Mouse (Mus musculus): Measurements from ENCODE around the gene 1700067K01Rik. TPM values are rescaled to one million over a fixed set of nuclear protein-coding genes. Genes with fewer than 3 reads are reported as not detected.

1700067K01Rik gene
- polyA plus RNA-seq, 1 experiment = 0.29 TPM

DNA sequence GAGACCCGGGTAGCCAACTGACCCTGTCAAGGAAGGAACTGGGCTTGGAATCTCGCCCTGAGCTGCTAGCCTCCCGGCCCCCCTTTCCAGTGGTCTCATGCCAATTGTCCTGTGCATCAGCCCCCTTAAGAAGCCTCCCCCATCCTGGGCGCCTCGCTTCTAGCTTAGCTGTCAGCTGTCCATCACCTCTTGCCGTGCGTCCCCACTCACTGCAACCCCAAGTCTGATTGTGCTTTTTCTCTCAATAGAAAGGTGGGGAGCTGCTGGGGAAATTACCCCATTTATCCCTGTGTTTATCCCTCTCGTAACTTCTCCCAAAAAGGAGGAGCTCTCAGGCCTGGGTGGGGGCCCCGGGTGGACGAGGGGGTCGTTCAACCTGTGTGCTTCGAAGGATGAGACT, 5.3 kb upstream of the 1700067K01Rik start:
- Histone ChIP-seq H3K4me3 (peak overlapping the region; percentile 26), H3K79me2 (ENCODE audit: control insufficient read depth, insufficient read depth) (no peaks in the 10 kb centered on the region), H3ac (ENCODE audit: control insufficient read depth, insufficient read length) (peak overlapping the region; percentile 86), H3K36me3 (ENCODE audit: control insufficient read depth, insufficient read depth) (peaks cover 18% of the 10 kb centered on the region), H3K4me2 (ENCODE audit: low read depth) (peak overlapping the region; percentile 75), H3K27me3 (ENCODE audit: control insufficient read depth, insufficient read depth, insufficient read length) (no peaks in the 10 kb centered on the region)
- TF ChIP-seq TCF3 (IDR thresholded peaks at IDR 0.05; ENCODE audit: insufficient read length, low read depth) (no peak), POLR2AphosphoS2 (IDR thresholded peaks at IDR 0.05; ENCODE audit: insufficient read length, low read depth) (no peak), MAX (IDR thresholded peaks at IDR 0.05; ENCODE audit: low read depth) (no peak), CEBPB (IDR thresholded peaks at IDR 0.05; ENCODE audit: insufficient read depth, poor library complexity, severe bottlenecking) (no peak), MYOD1 (IDR thresholded peaks at IDR 0.05; ENCODE audit: control insufficient read depth in 1 of 3, insufficient read length in 2 of 3, low read depth in 2 of 3) (no peak)

DNA sequence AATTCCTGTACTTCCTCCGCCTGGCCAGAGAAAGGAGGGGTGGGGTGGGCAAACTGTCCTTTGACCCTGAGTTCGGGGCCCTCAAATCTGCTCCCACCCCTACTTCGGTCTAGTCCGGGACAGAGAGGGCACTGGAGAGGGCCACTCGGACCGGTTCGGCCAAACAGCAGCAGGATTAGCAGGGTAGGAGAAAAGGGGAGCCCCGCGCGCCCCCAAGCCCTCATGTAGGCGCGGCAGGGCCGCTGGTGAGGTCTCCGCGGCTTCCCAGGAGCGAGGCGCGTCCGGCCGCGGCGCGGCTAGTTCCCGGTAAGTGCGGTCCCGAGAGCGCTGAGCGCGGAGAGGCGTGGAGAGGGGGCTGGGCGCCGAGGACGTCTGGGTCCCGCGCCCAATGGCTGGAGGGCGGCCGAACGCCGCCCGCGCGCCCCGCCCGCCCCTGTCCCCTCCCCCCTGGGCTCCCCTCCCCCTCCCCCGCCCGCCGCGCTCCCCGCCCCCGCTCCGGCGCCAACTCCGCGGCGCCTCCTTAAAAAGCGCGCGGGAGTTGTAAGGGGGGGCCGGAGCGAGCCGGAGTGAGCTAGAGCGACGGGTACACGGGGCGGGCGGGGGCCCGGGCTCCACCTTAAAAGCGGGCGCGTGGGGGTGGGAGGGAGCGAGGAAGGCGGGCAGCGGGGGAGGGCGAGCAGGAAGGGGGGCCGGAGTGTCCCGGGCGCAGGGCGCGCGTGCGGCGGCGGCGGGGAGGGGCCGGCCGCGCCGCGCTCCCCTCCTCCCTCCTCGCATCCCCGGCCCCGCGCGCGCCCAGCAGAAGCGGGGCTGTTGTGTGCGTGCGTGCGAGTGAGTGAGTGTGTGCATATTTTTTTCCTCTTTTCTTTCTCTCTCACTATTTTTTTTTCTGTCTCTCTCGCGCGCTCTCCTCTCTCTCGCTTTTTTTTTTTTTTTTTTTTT, 4.5 kb upstream of the 1700067K01Rik start:
- Histone ChIP-seq H3ac (ENCODE audit: control insufficient read depth, insufficient read length) (peak overlapping the region; percentile 86), H3K36me3 (ENCODE audit: control insufficient read depth, insufficient read depth) (peaks cover 16% of the 10 kb centered on the region), H3K27me3 (ENCODE audit: control insufficient read depth, insufficient read depth, insufficient read length) (no peaks in the 10 kb centered on the region), H3K4me2 (ENCODE audit: low read depth) (peak overlapping the region; percentile 75), H3K79me2 (ENCODE audit: control insufficient read depth, insufficient read depth) (no peaks in the 10 kb centered on the region), H3K4me3 (peak overlapping the region; percentile 26)
- TF ChIP-seq TCF12 (IDR thresholded peaks at IDR 0.05; ENCODE audit: insufficient read depth, poor library complexity, severe bottlenecking) = no peak
- no peak for TF ChIP-seq USF1 (IDR thresholded peaks at IDR 0.05; ENCODE audit: low read depth)
- no peak for TF ChIP-seq REST (IDR thresholded peaks at IDR 0.05; ENCODE audit: insufficient read depth, insufficient read length)
- TF ChIP-seq POLR2AphosphoS2 (IDR thresholded peaks at IDR 0.05; ENCODE audit: insufficient read length, low read depth) = peak; percentile 90
- peak; percentile 88 for TF ChIP-seq POLR2A (IDR thresholded peaks at IDR 0.05; ENCODE audit: insufficient read length, low read depth)
- no peak for TF ChIP-seq E2F4 (IDR thresholded peaks at IDR 0.05; ENCODE audit: insufficient read depth)
- no peak for TF ChIP-seq TCF3 (IDR thresholded peaks at IDR 0.05; ENCODE audit: insufficient read length, low read depth)
- TF ChIP-seq MYOD1 (IDR thresholded peaks at IDR 0.05; ENCODE audit: control insufficient read depth in 1 of 3, insufficient read length in 2 of 3, low read depth in 2 of 3) = no peak
- peak in 1 of 3 experiments; percentile 7 for TF ChIP-seq MYOG (IDR thresholded peaks at IDR 0.05; ENCODE audit: control insufficient read depth in 1 of 3, insufficient read depth in 1 of 3, insufficient read length in 2 of 3, low read depth in 2 of 3)
- TF ChIP-seq MAX (IDR thresholded peaks at IDR 0.05; ENCODE audit: low read depth) = no peak
- no peak for TF ChIP-seq SRF (IDR thresholded peaks at IDR 0.05; ENCODE audit: control insufficient read depth, insufficient read length, low read depth)
- no peak for TF ChIP-seq CEBPB (IDR thresholded peaks at IDR 0.05; ENCODE audit: insufficient read depth, poor library complexity, severe bottlenecking)

GRCm38 (mm10) chr8:83997511-83998141, 3.7 kb upstream of the 1700067K01Rik start, which contains the start of gene Samd1:
TSS of gene Samd1 (plus strand) at chr8:83997672.
- Histone ChIP-seq H3K4me3 (peak within 1 kb of the TSS; percentile 26), H3K36me3 (ENCODE audit: control insufficient read depth, insufficient read depth) (peaks cover 8% of the 10 kb centered on the region), H3ac (ENCODE audit: control insufficient read depth, insufficient read length) (peak within 1 kb of the TSS; percentile 86), H3K79me2 (ENCODE audit: control insufficient read depth, insufficient read depth) (no peaks in the 10 kb centered on the region), H3K27me3 (ENCODE audit: control insufficient read depth, insufficient read depth, insufficient read length) (no peaks in the 10 kb centered on the region), H3K4me2 (ENCODE audit: low read depth) (peak within 1 kb of the TSS; percentile 92)
- TF ChIP-seq MYOG (IDR thresholded peaks at IDR 0.05; ENCODE audit: control insufficient read depth in 1 of 3, insufficient read depth in 1 of 3, insufficient read length in 2 of 3, low read depth in 2 of 3) = no peak
- TF ChIP-seq POLR2A (IDR thresholded peaks at IDR 0.05; ENCODE audit: insufficient read length, low read depth) = peak; percentile 17

DNA sequence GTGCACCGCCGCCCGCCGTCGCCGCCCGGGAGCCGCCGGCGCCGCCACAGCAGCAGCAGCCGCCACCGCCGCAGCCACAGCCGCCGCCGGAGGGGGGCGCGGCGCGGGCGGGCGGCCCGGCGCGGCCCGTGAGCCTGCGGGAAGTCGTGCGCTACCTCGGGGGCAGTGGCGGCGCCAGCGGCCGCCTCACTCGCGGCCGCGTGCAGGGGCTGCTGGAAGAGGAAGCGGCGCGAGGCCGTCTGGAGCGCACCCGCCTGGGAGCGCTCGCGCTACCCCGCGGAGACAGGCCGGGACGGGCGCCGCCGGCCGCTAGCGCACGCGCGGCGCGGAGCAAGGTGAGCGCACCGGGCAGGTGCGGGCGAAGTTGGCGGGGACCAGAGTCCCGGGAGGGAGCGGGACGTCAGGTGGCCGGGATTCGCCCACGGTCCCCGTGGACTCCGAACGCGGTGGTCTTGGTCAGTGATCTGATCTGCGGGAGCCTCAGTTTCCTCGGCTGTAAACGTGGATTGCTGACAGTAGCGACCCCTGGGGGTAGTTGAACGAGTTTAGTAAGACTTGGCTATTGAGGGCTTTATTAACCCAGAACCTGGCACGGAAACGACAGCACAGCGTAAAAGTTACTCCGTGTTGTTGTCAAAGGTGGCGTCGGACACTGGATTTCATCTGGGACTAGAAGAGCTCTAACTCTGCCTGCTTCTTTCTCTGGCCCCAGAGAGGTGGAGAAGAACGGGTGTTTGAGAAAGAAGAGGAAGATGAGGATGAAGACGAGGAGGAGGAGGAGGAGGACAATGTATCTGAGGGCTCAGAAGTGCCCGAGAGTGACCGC, 2.9 kb upstream of the 1700067K01Rik start:
- TF ChIP-seq POLR2A (IDR thresholded peaks at IDR 0.05; ENCODE audit: insufficient read length, low read depth) = peak; percentile 35
- peak in 1 of 3 experiments; percentile 2 for TF ChIP-seq MYOD1 (IDR thresholded peaks at IDR 0.05; ENCODE audit: control insufficient read depth in 1 of 3, insufficient read length in 2 of 3, low read depth in 2 of 3)
- TF ChIP-seq MYOG (IDR thresholded peaks at IDR 0.05; ENCODE audit: control insufficient read depth in 1 of 3, insufficient read depth in 1 of 3, insufficient read length in 2 of 3, low read depth in 2 of 3) = peak in 1 of 3 experiments; percentile 26
- TF ChIP-seq POLR2AphosphoS2 (IDR thresholded peaks at IDR 0.05; ENCODE audit: insufficient read length, low read depth) = peak; percentile 74
- TF ChIP-seq REST (IDR thresholded peaks at IDR 0.05; ENCODE audit: insufficient read depth, insufficient read length) = no peak
- Histone ChIP-seq H3K79me2 (ENCODE audit: control insufficient read depth, insufficient read depth) (no peaks in the 10 kb centered on the region), H3K36me3 (ENCODE audit: control insufficient read depth, insufficient read depth) (no peaks in the 10 kb centered on the region), H3ac (ENCODE audit: control insufficient read depth, insufficient read length) (peak overlapping the region; percentile 86), H3K27me3 (ENCODE audit: control insufficient read depth, insufficient read depth, insufficient read length) (no peaks in the 10 kb centered on the region), H3K4me2 (ENCODE audit: low read depth) (peak overlapping the region; percentile 92), H3K4me3 (peak overlapping the region; percentile 26)

All from myocyte (in vitro differentiated cells).